Mouse (Mus musculus) lung, postnatal 0 days (tissue): ENCODE results near the gene Dpp9.
A peak's percentile ranks its signal among the peaks of the same experiment; 100 is the strongest.

Experiments
- CTCF ChIP-seq: IDR thresholded peaks from 2 replicates; pipeline ENCODE4 v1.5.1; 2016; ENCODE audit warnings: antibody characterized with exemption, mild to moderate bottlenecking
- EP300 ChIP-seq: IDR thresholded peaks from 2 replicates; pipeline ENCODE4 v1.6.1; 2016; ENCODE audit warnings: antibody characterized with exemption, mild to moderate bottlenecking, control low read depth

GRCm38 (mm10) chr17:56255863-56256238, 37.1 kb upstream of the Dpp9 start:
- TF ChIP-seq CTCF (peak; percentile 98), EP300 (no peak)
